Mouse (Mus musculus) T-cell, adult 2 months (primary cell): ENCODE results near the gene Jak3.
A peak's percentile ranks its signal among the peaks of the same experiment; 100 is the strongest.

Source experiments
- DNase-seq: peaks from one replicate; pipeline ENCODE4 v3.0.0; 2022; ENCODE audit warnings: low spot score

The Jak3 gene

DNA sequence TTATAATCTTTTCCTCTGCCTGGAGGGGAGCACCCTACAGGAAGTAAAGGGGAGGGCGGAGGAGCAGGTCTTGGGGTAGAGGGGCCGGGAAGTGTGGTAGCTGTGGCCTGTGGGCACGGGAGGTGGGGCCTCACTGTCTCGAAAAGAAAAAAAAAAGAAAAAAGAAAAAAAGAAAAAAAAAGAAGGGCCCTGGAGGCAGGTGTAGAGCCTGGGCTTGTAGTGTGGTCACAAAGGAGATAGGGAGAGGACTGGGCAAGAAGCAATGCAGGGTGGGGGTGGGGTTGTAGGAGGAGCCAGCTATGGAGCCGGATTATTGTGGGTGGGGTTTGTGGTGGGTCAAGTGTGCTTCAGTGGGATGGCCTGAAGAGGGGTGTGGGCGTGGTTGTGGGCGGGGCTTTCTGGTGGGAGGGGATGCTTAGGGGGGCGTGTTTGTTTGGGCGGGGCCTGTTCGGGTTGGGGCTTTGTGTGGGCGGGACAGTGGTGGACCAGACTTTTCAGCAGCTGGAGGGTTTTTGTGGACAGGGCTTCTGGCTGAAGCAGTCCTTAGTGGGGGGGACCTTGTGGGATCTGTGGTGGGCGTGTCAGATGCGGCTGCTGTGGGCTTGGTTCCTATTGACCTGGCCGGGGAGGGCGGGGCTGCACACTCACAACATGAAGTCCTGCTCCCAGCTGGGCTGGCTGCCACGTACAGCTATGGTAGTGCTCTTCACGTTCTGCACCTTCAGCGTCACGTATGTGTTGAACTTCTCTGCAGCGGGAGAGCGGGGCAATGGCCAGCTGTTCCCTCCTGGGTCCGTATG, 10.6 kb upstream of the Jak3 start:
- DNase-seq: peak; percentile 63

DNA sequence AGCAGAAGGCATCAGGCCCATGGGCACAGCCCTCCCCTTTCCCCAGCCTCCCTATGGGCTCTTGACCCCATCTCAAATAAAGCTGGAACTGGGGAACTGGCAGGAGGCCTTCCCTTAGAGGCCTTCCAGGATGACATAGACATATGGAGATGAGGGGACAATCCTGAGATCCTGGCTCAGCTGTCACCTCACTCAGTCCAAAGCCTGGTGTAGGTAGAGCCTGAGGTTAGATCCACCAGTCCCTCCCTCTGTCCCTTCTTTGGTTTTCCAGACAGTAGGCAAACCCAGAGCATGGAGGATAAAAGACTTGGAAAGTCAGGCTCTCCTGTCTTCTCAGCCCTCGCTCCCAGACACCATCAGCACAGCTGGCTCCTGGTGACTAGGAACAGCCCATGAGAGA, 9.2 kb upstream of the Jak3 start:
- DNase-seq: no peak

DNA sequence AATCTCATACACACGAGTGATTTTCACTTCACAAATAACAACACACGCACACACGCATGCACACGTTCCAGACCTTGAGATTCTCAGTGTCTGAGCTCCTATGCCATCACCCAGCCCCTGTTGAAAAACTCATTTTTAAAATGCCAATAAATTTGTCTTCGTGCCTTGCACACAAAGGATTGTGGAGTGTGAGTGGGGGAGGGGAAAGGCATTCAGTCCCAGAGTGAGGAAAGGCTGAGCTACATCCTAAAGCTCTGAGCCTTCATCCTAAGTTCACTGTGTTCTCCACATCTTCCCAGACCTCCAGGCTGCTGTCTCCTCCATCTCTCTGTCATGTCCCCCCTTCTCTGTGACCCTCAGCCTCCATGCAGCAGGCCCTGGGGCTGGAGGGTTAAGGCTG, 8.8 kb upstream of the Jak3 start:
- DNase-seq: no peak

DNA sequence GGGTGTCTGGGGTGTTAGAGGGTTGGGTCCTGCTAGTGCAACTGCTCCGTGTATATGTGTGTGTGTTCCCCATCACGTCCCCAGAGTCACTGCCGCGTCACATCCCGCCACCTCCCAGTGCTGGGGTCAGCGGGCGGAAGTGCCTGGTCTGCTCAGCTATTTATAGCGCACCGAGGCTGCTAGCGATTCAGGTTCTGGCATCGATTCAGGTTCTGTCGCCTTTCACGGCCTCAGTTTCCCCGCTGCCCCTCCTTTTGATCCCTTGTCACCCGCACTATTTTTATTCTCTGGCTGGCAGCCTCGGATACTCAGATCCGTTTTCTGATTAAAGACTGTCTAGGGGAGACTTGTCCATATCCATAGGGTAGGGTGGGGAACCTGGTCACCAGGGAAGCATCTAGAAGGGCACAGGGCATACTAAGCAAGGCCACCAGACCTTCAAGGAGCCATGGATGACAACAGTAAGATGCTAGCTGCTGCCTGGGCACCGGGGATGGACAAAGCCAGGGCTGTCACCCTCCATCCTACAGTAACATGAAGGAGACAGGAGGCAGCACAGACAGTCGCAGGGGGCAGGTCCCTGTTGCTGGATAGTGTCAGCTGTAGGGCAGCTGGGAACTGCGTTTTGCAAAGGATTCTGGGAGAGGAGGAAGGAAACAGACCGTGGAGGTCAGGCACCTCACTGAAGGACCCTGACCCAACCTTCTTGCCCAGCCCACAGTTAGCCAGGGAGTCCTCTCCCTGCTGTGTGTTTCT, 7.7 kb upstream of the Jak3 start:
- peak; percentile 73 for DNase-seq

DNA sequence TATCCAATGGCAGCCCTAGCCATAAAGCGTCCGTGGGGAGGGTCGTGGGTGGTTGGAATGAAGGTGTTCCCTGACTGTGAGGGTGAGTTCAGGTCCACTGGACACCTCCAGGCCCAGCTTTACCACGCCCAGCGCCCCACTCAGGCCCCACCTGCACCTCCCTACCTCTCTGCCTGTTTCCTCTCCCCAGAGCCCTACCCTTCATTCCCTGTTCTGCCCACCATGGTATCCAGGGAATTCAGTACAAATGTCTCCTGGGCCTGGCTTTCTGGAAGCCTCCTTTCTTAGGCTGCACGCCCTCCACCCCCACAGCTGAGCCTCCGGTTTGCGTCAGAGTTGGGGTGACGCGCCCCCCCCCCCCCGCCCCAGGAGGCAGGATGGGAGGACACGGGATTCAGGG, 5.9 kb upstream of the Jak3 start:
- DNase-seq: no peak

DNA sequence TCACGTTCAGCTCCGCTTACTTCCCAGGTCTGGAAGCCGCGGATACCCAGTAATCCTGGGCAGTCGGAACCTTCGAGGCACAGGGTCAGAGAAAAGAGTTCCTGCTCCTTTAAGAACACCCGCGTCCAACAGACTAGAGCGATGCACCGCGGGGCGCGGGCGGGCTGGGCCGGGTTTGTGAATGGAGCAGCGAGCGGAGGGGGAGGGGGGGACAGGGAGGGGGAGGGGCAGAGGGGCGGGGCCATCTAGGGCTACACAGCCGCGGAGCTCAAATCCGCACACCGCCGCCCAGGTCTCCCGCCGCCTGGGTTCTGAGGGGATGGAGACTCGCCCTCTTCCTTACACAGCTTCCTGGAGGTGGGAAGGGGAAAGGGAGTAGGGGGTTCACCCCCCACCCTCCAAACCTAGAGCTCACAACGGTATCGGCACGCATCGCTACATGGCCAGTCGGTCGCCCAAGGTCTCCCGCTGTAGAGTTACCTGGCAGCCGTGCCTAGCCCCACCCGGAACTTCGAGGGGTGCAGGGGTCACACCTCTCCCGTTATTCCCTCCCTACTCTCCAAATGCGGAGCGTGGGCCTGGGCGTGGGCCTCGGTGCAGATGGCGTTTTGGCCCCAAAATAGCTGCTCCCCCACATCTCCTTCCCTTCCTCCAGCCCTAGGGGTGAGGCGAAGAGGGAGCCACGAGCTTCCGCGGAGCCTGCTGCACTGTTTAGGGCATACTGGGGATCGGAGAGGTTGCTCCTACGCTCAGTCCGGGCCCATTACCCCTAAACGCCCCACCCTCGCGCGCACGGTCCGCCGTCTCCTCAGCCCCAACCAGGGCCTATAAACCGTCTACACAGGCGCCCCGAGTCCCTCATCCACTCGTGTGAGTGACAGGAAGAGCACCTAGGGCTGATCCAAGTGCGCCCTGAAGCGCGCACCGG, 5.2 kb upstream of the Jak3 start:
- no peak for DNase-seq

DNA sequence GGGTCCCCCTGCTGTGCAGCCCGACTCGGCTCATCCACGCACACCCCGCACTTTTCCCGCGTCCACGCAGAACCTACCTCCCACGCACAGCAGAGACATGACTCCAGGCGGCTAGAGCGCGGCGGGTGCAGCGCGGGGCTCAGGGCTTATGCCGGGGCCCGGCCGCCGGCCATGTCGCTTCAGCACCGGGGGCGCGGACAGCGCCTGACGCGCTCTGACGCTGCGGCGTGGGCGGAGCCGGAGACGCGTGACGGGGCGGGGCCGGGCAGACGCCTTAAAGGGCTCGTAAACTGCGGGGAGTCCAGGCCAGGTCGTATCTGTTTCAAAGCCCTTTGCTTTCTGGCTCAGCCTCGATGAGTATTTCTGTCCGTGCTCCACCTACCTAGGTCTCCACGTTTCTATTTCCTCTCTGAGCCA, 4.5 kb upstream of the Jak3 start, which contains the start of gene Unc13a:
Unc13a (minus strand) TSS at position 209 of the 417 bp plus-strand sequence.
- peak; percentile 87 for DNase-seq

DNA sequence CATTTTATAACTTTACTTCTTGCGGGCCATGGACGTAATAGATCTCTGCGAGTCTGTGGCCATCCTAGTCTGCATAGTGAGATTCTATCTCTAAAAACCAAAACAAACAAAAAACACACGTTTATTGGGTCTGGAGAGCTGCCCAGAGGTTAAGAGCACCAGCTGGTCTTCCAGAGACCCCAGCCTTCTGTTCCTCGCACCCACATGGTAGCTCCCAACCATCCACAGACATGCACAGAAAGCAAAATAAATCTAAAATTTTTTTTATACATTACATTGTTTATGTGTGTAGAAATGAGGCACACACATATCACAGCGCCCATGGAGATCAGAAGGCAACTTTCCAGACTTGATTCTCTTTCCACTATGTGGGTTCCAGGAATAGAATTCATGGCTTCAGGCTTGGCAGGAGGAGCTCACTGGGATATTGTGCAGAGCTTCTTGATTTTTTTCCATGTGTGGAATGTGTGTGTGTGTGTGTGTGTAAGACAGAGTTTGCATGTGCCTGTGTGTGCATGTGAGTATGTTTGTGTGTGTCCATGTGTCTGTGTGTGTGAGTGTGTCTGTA, 3.8 kb upstream of the Jak3 start:
- DNase-seq: no peak

DNA sequence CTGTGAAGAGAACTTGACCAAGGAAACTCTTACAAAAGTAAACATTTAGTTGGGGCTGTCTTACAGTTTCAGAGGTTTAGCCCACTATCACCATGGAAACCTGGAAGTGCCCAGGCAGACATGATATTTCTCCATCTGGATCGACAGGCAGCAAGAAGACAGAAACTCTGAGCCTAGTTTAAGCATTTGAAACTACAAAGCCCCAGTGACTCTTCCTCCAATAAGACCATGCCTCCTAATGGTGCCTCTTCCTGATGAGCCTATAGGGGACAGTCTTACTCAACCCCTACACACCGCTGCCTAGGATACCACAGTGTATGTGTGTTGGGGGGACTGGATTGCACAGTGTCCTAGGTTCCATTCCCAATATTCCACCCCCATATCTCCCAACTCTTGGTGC, 2.0 kb upstream of the Jak3 start:
- no peak for DNase-seq

DNA sequence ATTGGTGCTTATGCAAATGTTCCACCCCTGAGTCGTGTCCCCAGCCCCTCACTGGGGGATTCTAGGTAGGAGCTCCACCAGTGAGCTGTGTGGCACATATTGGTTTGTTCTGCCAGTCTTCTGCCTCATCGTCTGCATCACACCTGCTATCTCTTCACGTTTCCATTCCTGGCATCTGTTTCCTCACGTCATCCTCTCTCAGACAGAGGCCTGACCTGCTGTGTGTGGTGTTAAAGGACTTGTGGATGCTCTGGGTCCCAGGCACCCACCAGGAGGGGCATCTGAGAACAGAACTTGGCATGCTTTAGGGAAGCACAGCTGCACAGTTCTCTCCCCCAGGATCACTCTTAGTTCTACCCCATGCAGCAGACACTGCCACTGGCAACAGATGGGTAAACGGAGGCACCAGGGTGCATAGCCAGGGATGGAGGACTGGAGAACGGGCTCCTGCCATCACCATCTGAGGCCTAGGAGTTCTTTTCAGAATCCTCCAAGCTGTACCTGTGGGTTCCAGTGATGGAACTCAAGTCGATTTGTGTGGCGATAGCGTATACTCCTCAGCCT, 558 bp upstream of the Jak3 start:
- DNase-seq: no peak

DNA sequence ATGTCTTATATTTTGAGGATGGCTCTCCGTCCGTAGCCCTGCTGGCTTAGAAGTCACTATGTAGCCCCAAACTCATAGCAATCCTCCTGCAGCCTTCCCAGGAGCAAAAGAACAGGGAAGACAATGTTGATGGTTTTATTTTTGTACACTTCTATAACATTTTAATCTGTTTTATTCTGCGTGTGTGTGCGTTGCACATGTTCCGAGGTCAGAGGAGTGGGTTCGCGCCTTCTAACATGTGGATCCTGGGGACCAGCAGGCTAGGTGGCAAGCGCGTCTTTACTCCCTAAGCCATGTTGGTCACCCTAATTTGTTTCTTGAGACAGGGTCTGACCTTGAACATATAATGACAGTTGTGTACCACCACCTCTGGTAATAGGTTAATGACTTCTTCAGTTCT, 707 bp downstream of the Jak3 start:
- no peak for DNase-seq

DNA sequence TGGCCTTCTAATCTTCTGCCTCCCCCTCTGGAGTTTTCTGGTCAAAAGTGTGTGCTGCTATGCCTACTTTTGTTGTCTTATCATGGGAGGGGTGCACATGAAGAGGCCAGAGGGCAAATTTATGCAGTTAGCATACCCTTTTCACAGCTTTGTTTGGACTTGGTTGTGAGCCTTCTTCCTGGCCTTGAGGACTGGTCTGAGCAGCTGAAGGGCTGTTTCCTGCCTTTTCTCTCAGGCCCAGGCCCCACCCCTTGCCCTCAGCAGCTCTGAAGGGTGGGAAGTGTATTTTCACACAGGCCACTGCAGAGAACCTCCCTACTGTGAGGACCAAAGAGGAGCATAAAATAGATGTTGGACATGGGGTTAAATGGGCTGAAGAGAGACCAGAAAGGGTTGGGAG, 1.5 kb downstream of the Jak3 start:
- DNase-seq: no peak

DNA sequence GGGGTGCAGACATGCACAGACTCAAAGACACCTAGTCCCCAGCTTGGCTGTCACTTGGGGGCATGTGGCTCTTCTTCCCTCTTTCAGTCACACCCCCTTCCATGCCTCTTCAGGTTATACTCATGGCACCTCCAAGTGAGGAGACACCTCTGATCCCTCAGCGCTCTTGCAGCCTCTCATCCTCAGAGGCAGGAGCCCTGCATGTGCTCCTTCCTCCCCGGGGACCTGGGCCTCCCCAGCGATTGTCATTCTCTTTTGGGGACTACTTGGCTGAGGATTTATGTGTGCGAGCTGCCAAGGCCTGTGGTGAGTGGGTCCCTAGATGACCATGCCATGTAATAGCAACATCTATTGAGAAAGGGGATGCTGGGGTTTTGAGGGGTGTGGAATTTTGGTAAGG, 2.1 kb downstream of the Jak3 start:
- DNase-seq: no peak

DNA sequence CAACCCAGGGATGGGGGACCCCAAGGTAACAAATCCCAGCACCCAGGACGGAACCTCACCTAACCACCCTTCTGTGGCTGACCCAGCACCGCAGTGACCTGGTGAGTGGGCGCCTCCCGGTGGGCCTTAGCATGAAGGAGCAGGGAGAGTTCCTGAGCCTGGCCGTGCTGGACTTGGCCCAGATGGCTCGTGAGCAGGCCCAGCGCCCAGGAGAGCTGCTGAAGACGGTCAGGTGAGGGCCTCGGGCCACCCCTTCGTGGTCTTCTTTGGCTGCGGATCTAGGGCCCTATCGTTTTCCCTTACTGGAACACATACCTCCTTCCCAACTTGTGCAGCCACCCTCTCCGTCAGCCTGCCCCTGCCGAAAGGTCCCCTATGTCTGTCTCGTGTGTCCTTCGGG, 3.0 kb downstream of the Jak3 start:
- DNase-seq: no peak

DNA sequence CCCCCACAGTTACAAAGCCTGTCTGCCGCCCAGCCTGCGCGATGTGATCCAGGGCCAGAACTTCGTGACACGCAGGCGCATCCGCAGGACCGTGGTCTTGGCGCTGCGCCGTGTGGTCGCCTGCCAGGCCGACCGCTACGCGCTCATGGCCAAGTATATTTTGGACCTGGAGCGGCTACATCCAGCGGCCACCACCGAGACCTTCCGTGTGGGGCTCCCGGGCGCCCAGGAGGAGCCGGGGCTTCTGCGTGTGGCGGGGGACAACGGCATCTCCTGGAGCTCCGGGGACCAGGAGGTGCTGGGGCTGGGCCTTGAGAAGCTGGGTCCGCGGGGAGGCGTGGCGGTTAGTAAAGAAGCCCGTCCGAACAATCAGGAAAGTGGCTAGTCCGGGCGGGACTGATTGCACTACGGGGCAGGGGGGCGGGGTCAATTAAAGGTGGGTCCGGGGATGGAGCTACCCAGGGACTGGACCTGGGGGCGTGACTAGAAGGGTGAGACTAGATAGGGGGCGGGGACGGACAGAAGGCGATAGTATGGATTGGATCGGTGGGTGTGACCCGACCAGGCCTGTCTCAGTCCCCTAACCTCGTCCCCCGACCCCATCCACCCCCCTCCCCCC, 3.6 kb downstream of the Jak3 start:
- no peak for DNase-seq

DNA sequence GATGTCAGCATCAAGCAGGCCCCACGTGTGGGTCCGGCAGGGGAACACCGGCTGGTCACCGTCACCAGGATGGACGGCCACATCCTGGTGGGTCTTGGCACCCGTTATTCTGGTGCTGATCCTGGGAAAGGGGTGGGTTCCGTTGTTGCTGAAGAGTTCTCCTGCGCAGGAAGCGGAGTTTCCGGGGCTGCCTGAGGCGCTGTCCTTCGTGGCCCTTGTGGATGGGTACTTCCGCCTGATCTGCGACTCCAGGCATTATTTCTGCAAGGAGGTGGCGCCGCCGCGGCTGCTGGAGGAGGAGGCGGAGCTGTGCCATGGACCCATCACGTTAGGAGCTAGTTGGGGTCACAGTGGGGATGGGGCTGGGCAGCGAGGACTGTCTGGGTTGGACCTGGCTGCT, 4.4 kb downstream of the Jak3 start:
- no peak for DNase-seq

DNA sequence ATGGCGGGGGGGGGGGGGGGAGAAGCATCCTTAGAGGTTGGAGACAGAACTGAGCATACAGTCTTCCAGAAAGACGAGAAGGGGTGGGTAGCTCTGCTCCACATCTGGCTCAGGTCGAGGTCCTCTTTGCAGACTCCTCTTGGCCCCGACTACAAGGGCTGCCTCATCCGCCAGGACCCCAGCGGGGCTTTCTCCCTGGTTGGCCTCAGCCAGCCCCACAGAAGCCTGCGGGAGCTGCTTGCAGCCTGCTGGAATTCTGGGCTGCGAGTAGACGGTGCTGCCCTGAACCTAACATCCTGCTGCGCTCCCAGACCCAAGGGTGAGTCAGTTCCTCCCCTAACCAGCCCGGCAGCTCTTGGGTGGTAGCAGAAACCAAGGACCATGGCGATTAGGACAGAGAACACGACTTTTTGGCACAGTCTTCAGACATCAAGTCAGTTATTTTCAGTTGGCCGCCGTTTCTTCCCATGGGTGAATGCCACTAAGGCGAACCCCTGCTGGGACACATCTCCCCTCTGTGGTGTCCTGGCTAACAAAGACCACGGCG, 5.3 kb downstream of the Jak3 start:
- DNase-seq: no peak

DNA sequence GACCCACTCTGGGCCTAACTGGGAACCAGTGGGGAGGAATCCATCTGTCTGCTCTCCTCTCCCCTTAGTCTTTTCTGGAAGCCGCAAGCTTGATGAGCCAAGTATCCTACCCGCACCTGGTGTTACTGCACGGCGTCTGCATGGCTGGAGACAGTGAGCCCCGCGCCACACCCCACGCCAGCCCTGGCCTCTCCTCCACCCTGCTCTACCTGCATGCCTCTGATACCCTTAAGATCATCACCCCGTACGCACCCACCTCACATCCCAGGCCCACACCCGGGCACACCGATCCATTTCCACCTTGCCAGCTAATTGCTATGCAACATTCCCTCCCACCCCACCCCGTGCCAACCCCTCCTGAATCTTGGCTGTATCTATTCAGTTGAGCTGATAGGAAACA, 6.7 kb downstream of the Jak3 start:
- no peak for DNase-seq

DNA sequence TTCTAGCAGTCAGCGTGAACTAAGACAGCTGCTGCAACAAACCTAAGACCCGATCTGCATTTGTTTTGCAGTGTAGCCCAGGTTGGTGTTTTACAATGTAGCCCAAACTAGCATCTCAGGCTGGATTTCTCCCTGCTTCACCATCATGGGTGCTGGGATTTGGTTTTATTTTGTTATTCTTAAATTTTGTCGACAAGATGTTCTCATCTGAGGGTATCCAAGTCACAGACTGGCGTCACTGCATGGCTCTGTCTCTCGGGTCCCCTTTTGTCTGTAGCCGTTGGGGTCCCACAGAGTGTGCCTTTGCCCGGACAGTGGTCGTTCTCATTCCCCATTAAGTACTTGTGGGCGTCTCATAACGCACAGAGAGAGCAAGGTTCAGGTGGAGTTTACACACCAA, 8.6 kb downstream of the Jak3 start:
- DNase-seq: no peak

DNA sequence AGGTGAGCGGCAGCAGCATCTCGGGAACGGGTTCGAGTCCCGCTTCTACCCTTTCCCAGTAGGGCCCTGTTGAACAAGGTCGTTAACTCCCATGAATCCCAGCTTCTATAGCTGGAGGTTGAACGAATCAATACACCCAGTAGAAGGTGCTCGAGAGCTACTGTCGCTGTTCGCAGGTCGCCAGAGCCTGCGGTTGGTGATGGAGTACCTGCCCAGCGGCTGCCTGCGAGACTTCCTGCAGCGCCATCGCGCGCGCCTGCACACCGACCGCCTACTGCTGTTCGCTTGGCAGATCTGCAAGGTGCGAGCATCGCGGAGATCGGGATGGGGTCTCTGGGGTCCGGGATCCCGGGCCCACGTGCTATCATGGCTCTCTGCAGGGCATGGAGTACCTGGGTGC, 9.5 kb downstream of the Jak3 start:
- DNase-seq: no peak

DNA sequence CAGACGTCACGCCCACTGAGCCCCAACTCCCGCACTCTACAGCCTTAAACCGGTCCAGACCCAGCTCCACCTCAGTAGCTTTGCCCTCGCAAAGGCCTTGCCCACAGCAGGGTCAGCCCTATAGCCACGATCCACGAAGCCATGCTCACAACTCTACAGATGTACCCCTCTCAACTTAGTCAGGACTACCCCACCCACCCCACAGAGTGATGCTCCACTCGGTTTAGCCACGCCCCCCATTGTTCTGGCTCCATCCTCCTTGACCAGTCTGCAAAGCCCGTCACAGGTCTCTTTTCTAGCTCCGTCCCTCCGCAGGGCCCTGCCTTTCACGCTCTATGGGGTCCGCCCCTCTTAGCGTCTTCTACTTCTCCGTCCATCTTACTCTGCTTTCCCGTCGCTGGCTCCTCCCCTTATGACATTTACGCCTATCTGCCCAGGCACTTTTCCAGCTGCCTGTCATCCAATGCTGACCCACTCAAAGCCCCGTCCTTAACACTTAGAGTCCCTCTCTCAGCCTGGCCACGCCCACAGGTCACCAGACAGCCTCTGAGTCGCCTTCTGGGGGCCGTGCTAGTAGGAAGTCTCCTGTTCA, 10.1 kb downstream of the Jak3 start:
- no peak for DNase-seq
